Mouse (Mus musculus) gastrocnemius, adult 2 months (tissue): ENCODE data around the gene Cdyl2. TPM values are rescaled to one million over a fixed set of nuclear protein-coding genes. Genes with fewer than 3 reads are reported as not detected.
A peak's percentile ranks its signal among the peaks of the same experiment; 100 is the strongest.

ENCODE experiments used
- DNase-seq: peaks from one replicate; pipeline ENCODE4 v3.0.0; 2022
- H3K27ac ChIP-seq: fragments of 200-600 bp; 2 replicates; pipeline ENCODE4 v1.8.1; 2022; ENCODE audit warnings: mild to moderate bottlenecking
- H3K4me3 ChIP-seq: fragments of 200-600 bp; 2 replicates; pipeline ENCODE4 v1.8.1; 2022; ENCODE audit warnings: mild to moderate bottlenecking, moderate library complexity
- CTCF ChIP-seq: fragments of 200-600 bp; IDR thresholded peaks from 2 replicates; pipeline ENCODE4 v1.8.1; 2022; ENCODE audit warnings: antibody characterized with exemption, mild to moderate bottlenecking, moderate library complexity
- intact Hi-C: fragments of 180-260 bp; cut with DNase I; formaldehyde crosslinking; loops from one replicate; pipeline ENCODE4 v1.15.1; 2025
- total RNA-seq, 2 experiments: library from RNA; stranded (reverse); gene quantifications; 2 replicates each; pipeline ENCODE4 v1.2.3; 2021

The Cdyl2 gene
- total RNA-seq, 2 experiments from 2014 or later = 2.8 to 3.3 TPM

DNA sequence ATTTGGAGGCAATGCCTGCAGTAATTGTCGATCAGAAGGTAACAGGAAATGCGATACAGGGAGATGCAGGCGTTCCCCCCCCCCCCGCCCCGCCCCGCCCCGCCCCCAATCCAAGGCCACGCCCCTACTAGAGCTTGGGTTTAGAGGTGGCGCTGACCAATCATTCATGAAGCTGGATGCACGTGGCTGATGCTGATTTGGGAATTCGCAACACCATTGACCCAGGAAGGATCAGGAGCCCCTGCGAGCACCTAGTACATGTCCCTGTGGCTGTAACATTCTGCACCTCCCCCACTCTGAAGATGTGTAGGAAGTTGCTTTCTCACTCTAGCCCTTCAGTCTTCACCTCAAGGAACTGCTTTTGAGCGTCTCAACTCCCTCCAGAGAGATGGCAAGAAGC, 126.6 kb downstream of the Cdyl2 start:
- DNase-seq = no peak
- intact Hi-C loops = no loop called here
- Histone ChIP-seq H3K4me3 (no peak overlapping the region), H3K27ac (no peak overlapping the region)
- no peak for TF ChIP-seq CTCF

DNA sequence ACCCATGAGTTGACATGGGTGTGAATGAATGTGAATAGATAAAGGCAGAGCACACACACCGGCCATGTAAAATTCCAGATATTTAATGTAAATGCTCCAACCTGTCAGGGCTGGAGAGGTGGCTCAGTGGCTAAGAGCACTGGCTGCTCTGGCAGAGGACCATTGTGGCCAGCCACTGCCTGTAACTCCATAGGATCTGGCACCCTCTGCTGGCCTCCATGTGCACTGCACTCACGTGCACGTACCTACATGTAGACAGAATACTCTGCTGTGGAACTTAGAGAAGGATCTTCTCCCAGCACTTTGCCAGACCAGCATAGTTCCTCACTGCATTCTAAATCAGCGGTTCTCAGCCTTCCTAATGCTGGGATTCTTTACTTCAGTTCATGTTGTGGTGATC, 130.0 kb downstream of the Cdyl2 start:
- peak; percentile 47 for TF ChIP-seq CTCF
- DNase-seq = no peak
- H3K27ac ChIP-seq = no peak overlapping the region
- no peak overlapping the region for H3K4me3 ChIP-seq
- intact Hi-C loops = no loop called here

DNA sequence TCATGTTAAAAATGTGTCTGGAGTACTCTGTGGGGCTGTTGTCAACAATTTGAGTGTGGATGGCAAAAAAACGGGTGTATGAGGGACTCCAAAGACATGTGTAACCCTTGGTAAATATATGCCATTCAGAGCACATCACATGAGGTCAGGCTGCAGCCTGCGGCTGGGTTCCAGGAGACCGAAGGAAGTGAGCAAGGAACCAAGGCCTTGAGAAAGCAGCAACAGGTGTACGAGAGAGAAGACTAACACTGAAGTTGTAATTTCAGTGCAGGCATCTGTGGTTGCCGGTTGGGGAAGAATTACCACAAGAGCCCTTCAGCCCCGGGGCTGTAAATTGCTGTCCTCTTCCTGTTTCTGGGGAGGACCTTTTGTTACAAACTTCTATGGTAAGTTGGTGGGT, 133.1 kb downstream of the Cdyl2 start:
- DNase-seq = no peak
- intact Hi-C loops = no loop called here
- no peak for TF ChIP-seq CTCF
- no peak overlapping the region for H3K27ac ChIP-seq
- no peak overlapping the region for H3K4me3 ChIP-seq

DNA sequence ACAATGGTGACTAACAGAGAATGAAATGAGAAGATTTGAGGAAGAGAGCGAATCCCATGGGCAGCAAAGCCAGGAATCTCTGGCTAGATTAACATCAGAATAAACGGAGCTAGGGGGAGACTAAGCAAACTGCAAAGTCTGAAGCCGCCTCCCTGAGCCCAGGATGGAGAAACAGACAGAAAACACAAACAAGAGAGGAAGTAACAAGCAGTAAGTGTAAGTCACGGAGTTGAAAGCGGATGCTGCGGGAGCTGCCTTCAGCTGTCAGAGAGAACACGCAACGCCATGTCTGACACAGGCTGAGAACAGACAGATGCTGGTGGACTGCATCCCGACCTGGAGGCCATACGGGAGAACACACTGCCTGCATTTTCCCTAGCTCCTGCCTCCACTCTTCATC, 141.6 kb downstream of the Cdyl2 start:
- no peak overlapping the region for H3K27ac ChIP-seq
- DNase-seq = no peak
- H3K4me3 ChIP-seq = no peak overlapping the region
- intact Hi-C loops = no loop called here
- TF ChIP-seq CTCF = no peak

DNA sequence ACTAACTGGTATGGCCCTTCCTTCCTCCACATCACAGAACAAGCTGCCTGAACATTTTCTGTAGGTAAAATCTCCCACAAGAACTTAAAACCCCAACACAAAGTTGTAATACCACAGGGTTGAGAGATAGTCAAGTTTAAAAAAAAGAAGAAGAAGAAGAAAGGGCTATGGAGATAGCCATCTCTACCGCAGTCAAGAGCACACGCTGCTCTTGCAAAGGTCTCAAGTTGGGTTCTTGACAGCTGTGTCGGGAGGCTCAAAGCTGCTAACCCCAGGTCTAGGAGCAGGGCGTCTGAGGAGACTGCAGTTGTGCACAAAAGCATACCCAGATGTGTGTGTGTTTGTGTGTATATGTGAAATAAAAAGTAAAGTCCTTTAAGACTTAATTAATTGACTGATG, 142.2 kb downstream of the Cdyl2 start:
- TF ChIP-seq CTCF = no peak
- no peak for DNase-seq
- intact Hi-C loops = no loop called here
- Histone ChIP-seq H3K4me3 (no peak overlapping the region), H3K27ac (no peak overlapping the region)

DNA sequence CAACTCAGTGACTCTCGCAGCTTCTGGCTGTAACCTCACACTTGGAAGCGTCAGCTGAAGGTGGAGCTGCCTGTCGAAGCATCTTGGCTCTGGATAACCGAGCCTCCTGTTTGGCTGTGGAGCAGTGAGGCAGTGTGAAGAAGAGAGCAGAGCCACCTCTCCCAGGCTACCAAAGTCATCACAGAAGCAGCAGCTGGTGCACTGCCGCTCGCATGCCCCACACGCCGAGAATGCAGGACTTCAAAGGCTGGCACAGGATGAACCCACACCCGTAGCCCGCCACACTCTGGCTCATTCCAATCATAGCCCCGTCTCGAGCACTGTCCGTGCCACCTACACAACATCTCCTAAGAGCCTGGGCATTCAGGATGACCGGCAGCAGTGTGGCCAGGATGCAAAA, 142.7 kb downstream of the Cdyl2 start:
- intact Hi-C loops = no loop called here
- Histone ChIP-seq H3K4me3 (no peak overlapping the region), H3K27ac (no peak overlapping the region)
- no peak for TF ChIP-seq CTCF
- peak; percentile 31 for DNase-seq

DNA sequence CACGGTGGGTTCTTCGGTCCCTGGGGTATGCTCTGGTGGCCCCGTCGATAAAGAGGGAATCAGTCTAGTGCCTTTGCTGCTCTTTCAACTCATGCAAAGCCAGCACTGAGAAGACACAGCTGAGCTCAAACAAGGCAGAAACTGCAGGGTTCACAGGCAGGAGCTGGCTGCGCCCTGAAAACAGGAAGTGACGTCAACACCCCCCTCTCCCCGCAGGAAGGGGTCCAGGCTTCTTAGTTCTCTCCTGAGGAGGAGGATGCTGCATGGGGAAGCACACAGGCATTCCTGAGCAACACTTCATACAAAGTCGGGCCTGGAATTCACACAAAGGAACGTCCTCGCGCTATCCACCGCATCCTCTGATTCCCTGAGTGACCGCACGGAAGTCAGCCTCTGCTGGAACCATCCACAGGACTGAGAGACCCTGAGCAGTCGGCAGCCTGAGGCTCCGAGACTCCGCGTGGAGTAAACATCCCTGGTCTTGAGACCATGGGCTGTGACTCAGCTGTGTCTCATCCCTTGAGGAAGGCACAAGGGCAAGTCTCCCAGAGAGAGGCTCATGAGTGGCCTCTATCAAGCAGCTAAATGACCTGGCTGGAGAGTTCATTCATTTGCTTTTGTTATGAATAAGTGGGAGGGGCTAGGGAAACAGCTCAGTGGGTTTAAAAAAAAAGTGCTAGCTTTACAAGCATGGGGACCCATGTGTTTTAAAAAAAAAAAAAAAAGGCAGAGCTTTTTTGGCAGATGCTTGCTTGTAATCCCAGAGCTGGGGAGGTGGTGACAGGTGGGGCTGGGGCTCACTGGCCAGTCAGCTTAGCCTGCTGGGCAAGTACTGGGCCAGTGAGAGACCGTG, 144.9 kb downstream of the Cdyl2 start:
- DNase-seq = no peak
- no peak for TF ChIP-seq CTCF
- H3K4me3 ChIP-seq = peak overlapping the region; percentile 46
- intact Hi-C loops = no loop called here
- no peak overlapping the region for H3K27ac ChIP-seq

DNA sequence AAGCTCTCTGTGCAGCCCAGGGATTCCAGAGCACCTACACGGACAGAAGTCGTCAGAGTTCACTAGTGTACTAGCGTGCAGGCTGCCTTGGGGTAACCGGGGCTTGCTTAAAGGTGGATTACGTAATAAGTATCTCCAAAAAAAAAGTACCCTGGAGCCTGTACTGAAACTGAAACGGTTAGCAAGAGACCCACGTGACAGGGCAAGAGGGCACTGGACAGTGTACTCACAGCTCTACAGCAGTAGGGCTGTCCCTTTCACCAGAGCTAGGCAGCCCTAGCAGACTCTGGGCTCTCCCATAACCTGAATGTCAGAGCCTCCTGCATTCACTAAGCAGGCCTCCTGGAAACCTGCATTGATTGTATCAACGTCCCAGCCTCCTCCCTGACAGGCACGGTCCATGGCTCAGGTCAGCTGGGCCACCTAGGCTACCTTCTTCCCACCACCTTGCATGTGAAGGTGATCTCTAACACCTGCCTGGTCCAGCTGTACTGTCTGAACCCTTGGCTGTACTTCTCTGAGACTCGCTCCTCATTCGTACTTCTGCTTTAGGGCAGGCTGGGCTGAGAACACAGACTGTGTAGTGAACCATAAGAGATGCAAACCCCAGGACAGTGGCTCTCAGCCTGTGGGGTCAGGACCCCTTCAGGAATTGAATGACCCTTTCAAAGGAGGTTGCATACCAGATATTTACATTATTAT, 151.3 kb downstream of the Cdyl2 start:
- intact Hi-C loops = no loop called here
- TF ChIP-seq CTCF = no peak
- DNase-seq = no peak
- Histone ChIP-seq H3K4me3 (peak overlapping the region; percentile 13; the same call in 1 of the 2 replicates), H3K27ac (peak overlapping the region; percentile 20; the same call in 1 of the 2 replicates)

DNA sequence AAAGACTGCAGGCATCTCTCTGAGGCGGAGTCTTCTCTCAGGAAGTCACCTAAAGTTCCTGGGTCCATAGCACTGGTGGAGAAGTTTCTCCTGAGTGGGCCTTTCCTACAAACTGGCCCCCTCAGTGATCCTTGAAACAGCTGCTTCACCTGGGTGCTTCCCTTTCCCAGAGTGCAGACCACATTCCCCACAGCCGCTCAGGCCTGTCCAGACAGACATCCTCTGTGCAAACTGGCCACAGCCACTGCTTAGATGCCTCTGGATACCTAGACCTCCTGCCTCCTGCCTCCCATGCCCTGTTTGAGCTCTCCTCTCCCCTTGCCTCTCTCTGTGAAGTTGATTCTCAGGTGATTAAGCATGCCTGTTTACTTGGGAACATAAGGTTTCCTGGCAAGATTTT, 156.1 kb downstream of the Cdyl2 start:
- no peak for TF ChIP-seq CTCF
- no peak for DNase-seq
- H3K27ac ChIP-seq = no peak overlapping the region
- intact Hi-C loops = no loop called here
- no peak overlapping the region for H3K4me3 ChIP-seq

DNA sequence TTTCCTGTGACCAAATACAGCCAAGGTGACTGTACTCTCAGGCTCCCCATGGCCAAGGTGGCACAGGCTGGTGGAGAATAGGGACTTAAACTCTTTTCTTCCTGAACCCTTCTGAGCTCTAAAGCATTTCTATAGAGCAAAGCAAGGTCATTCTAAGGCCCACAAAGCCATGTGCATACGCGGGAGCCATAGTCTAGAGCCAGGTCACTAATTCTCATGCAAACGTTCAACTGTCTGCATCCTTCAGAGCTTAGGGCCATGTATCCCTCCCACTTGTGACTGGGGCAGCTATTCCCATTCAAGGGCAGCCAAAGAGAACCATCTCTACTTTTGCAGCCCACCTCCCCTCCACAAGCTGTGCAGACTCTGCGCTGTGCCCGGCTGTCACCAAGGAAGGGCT, 159.7 kb downstream of the Cdyl2 start:
- no peak for DNase-seq
- Histone ChIP-seq H3K27ac (no peak overlapping the region), H3K4me3 (no peak overlapping the region)
- TF ChIP-seq CTCF = no peak
- intact Hi-C loops = no loop called here

DNA sequence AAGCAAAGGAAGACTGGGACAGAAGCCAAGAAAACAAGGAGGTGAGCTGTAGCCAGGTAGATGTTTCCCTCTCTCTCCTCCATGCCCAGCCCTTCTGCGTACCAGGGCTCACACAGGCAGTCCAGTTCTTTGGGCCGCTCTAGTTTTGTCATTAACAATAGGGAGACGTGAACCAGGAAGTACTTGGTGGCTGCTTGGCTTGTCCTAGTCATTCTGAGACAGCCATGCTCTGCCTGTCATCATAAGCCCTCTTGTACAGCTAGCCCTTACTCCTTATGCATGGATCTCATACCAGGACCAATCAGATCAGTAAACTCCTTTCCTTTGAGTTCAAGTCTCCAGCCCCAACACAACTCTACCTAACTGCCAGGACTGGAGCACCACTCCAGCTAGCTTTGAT, 180.0 kb downstream of the Cdyl2 start:
- Histone ChIP-seq H3K4me3 (no peak overlapping the region), H3K27ac (no peak overlapping the region)
- no peak for TF ChIP-seq CTCF
- intact Hi-C loops = no loop called here
- no peak for DNase-seq

DNA sequence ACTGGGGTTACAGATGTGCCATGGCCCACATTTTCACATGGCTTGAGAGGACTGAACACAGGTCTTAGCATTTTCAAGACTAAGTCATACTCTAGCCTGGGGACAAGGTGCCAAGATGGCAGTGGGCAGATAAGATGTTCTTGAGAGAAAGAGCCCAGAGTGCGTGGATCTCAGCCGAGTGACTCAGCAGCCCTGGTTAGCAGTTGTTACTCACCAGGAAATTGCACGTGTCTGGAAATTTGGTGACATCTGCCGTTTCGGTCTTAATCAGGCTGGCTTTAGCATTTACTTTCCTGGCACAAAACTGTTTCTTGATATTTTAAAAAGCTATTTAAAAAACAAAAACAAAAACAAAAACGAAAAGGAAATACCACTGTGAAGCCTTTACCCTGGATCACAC, 180.5 kb downstream of the Cdyl2 start:
- intact Hi-C loops = no loop called here
- peak; percentile 30 for DNase-seq
- H3K27ac ChIP-seq = no peak overlapping the region
- no peak for TF ChIP-seq CTCF
- no peak overlapping the region for H3K4me3 ChIP-seq

DNA sequence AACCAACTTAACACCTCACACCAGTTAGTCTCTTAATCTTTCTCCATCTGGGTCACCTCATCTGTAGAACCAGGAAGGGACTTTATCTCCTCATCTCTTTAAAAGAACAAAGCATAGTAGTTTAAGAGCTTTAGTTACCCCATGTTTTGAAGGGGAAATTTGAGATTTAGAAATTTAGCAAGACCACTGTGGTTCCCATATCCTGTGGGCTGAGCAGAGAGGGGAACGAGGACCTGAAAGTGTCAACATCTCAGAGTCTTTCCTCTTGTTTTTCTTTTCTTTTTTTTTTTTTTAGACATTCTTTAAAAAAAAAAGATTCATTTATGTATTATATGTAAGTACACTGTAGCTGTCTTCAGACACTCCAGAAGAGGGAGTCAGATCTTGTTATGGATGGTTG, 189.4 kb downstream of the Cdyl2 start:
- Histone ChIP-seq H3K27ac (peak overlapping the region; percentile 87), H3K4me3 (no peak overlapping the region)
- intact Hi-C loops = no loop called here
- DNase-seq = no peak
- TF ChIP-seq CTCF = no peak
